Mouse (Mus musculus) urinary bladder, postnatal 14 days (tissue): ENCODE measurements around the gene Ubap2.
A peak's percentile ranks its signal among the peaks of the same experiment; 100 is the strongest.

Source experiments
- DNase-seq: peaks from one replicate; pipeline ENCODE4 v3.0.0; 2021; ENCODE audit warnings: low spot score

The Ubap2 gene

DNA sequence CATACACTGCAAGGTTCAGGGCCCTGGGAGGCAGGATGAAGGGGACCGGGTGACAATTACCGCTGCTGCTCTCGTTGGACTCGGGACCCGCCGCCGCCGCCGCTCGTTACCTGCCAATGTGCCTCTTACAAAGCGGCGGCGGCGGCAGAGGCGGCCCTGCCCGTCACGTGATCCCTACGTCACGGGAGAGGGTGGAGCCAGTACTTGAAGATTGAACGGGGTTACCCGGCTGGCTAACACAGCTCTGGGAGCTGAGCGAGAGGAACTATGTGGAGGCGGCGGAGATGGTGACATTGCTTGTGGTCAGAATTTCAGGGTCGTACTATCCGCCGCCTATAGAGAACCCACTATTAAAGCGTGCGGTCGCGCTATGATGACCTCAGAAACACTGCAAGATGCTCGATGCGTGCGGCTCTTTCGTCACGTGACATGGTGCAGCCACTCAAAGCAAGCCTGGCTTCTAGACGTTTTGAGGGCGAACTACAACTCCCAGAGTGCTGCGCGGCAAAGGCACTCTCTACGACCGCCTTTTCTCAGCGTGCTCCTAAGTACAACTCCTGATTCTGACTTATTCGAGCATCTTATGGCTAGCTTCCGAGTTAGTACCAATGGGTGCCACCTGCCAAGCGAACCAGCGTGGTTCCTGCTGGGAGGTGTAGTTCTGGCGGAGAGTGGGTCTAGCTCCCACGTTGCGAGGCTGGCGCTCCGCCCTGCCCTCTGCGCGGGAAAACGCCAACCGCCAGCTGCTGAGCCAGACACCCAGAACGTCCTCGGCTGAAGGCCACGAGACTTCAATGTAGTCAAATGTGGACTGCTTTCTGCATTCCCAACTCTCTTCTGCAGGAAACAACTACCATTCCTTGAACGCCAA, at the start of gene Ubap2:
Gene Ubap2 (minus strand): TSS at position 165 of the 871 bp plus-strand sequence.
- peak; percentile 96 for DNase-seq

DNA sequence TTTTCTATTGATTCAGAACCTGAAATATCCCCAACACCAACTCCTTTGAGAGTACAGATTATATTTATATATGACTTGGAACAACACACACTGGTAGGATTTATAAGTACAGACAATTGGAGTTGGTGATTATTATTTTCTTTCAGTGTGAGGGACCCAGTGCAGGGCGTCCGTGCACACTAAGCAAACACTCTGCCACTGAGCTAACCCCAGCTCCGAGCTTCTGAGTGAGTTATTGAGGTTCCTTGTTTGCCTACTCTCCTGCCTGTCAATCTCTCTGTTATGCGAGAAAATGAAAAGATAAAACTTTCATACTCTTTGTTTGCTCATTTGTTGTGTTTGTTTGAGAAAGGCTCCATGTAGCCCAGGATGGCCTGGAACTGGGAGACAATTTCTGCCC, 46.0 kb upstream of the Ubap2 start:
- no peak for DNase-seq

DNA sequence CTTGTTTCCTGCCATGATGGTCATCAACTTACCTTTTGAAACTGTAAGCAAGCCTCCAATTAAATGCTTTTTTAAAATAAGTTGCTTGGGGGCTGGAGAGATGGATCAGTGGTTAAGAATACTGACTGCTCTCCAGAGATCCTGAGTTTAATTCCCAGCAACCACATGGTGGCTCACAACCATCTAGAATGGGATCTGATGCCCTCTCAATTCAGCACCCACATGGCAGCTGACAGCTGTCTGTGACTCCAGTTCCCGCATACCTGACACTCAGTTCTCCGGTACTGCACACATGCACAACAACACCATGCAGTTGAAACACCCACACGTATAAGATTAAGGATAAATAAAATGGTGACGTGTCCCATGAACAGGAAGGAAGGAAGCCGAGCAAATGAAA, 43.3 kb upstream of the Ubap2 start:
- DNase-seq = no peak

DNA sequence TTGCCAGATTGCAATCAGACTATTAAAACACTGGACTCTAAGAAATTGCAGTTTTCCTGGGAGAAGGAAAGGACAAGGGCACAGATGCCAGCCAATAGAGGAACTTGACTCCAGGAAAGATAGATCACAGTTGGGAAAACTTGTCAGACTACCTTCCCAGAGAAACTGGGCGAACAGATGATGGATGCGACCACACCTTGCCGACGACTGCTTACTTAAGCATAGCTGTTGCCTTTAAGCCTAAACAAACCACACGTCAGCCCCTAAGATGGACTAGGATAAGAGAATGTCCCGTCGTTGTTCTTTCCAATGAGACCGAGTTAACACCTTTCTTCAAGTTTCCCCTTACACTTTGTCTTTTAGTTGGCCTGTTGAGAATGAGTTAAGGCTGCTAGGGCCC, 40.2 kb upstream of the Ubap2 start:
- peak; percentile 22 for DNase-seq

DNA sequence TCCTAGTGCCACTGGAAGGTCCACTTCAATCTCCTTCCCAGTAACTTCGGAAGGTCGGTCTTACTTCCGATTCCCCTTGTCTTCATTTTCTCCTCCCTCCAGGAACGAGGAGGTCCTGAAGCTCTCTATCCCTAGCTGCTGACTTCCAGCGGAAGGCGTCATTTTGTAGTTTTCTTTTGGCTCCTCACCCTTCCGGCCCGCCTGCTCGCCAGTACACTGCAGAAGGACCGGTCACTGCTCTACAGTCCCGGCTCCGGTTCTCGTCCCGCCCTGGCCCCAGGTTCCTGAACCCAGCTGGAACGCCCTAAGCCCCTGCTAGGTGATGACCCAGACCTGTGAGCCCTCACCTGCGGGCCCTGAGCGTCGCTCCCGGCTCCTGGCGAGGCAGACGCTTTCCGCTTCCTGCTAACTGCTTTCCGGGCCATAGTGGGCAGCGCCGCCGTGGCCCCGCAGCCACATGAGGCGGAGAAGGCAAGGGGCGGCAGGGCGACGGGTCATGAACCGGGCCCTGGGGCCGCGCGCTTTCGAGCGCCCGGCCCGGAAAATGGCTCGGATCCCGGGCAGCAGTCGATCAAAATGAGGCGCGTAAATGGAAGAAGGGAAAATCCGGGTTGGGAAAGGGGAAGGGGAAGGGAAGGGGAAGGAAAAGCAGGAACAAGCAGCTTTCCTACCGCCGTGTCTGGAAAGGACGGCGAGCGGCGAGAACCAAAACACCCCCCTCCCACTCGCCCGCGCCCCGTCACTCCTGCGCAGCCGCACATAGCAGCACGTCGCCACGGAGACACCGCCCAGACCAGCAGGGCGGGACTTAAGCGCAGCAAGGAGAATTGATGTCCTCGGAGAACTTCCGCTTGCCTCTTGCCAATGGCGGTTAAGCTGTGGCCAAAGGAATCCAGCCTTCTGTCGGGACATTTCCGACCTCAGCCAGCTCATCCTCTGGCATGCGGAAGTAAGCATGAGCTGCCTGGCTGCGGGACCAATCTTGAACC, 39.5 kb upstream of the Ubap2 start, which contains the start of gene Dcaf12:
Gene Dcaf12 (minus strand): TSS at position 749 of the 989 bp plus-strand sequence.
- DNase-seq = peak; percentile 96

DNA sequence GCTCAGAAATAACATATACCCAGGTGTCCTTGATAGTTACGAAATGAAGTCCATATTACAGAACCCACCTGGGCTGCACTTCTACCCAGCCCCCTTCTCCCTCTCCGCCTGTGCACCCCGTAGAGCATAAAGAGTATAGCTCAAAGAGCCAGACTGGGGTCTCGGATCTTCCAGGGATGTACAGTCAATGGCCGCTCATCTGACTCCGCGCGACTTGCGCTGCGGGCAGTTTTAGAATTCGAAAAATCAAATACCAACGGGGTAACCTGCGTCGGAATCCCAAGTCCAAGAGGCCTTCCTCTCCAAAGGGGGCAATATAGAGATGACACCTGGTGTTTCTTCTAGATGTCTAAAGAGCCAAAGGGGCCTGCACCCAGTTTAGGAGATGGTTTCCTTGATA, 38.8 kb upstream of the Ubap2 start:
- DNase-seq = no peak

DNA sequence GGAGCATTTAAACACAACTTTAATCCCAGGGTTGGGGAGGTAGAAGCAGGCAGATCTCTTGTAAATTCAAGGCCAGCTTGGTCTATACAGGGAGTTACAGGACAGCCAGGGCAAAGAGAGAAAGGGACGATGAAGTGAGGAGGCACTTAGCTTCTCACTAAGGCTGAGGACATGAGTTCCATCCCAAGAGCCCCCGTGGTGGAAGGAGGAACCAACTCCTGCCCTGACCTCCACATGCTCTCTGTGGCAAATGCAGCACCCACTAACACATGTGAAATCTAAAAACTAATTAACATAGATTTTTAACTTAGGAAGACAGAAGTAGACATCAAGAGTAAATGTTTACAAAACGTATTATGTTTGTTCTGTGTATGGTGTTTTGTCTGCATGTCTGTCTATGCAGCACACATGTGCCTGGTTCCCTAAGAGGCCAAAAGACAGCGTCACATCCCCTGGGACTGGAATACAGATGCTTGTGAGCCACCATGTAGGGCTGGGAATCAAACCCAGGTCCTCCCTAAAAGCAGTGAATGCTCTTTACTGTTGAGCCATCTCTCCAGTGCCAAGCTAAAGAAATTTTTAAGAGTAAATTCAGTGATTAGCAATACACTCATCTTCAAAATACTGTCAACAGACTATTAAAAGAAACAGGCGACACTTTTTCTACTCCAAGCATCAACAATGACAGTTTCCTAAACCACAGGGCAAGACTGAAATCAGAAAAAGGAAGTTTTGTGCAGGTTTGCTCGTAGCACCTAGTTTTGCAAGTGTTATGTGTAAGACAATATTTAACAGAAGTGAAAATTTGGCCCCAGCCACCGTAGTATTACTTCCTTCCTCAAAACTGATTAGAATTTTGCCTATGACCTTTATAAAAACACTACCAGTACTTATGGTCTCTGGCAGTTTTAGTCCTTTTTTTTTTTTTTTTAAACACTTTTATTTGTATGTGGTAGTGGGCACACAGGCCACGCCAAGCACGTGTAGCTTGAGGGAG, 35.9 kb upstream of the Ubap2 start:
- no peak for DNase-seq

DNA sequence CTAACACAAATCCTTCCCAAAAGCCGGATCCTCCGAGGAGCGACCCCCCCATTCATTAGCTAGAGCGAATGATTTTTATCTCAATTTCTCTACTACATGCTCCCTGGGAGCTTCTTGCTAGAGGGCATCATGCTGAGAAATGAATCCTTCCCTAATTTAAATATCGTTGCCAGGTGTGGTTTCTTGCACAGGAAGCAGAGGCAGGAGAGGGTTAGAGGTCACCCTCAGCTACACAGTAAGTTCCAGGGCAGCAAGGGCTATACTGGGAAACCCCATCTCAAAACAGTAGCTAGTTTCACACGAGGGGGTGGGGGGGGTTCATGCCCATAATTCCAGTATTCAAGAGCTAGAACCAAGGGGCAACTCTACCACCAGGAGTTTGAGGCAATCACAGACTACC, 32.5 kb upstream of the Ubap2 start:
- DNase-seq = no peak

DNA sequence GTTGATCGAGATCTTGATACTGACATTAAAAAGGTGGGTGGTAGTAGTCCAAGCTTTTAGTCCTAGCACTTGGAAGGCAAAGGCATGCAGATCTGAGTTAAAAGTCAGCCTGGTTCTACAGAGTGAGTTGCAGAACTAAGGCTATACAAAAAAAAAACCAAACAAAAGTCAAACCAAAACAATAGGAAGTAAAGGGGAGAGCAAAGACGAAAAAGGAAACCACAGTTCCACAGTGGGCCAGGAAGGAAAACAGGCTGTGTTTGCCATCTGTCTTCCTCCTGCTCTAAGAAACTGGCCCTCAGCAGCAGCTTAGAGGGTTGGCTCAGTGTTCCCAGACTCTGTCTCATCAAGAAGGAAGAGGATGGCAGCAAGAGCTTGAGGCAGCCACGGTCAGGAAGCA, 29.4 kb upstream of the Ubap2 start:
- DNase-seq = no peak

DNA sequence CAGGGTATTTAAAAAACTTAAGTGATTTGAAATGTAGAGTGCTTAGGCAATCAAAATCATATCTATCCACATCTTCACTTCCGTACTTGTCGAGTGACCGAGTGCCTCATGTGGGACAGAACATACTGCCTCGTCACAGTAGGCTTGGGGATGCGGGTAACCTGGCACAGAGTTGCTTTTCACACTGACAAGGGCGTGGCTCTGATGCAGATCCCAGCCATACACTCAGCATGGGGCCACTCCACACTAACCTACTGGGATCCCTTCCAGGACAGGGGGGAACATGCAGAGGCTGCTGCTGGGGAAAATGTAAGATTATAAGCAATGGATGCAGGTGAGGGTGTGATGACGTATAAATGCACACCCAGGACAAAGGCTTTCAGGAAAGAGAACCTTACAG, 28.7 kb upstream of the Ubap2 start:
- DNase-seq = no peak

DNA sequence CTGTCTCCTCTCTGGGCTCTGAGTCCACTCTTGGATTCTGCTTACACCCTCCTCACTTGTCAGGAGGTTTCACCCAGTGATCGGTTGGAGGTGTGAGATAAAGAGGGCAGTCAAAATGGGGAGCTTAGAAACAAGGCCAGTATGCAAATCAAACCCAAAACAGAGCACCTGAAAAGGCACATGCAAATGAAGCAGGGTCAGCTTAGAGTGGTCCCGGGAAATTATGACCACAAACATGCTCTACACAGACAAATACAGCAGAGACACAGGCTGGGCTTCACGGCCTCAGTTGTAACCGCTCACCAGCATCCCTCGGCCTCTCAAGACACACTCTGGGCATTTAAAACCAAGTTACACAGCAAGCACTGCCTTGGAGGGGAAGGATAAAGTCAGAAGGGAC, 24.0 kb upstream of the Ubap2 start:
- no peak for DNase-seq

DNA sequence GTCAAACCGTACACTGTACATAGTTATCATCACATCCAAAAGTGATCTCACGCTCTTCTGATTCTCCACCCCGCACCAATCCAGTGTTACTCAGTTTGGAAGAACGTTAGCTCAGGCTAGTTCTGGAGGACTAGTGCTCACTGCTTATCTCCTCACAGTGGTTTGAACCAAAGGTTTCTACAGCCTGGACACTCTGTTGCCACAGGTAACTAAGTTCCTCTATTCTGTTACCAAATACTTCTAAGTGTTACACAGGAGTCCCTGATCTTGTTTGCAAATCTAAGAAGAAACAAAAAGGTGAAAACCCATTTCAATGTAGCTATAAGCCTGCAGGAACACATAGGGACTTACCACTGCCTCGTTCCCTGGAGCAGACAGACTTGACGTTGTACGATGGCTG, 21.0 kb upstream of the Ubap2 start:
- no peak for DNase-seq

DNA sequence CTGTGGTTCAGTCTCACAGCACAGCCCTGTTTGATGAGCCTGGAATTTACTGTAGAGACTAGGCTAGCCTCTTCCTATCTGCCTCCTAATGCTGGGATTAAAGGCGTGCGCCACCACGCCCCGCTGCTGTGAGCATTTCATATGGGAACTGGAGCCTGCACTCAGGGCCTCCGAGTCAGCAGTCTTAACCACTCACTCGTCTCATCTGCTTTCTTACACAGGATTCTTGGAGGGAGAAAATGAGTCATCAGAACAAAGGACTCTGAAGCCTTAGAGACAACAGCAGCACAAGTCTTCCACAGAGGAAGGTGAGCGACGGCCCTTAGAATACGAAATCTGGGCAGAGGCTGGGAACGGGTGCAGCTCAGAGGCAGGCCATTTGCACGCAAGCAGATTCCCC, 20.6 kb upstream of the Ubap2 start:
- no peak for DNase-seq

DNA sequence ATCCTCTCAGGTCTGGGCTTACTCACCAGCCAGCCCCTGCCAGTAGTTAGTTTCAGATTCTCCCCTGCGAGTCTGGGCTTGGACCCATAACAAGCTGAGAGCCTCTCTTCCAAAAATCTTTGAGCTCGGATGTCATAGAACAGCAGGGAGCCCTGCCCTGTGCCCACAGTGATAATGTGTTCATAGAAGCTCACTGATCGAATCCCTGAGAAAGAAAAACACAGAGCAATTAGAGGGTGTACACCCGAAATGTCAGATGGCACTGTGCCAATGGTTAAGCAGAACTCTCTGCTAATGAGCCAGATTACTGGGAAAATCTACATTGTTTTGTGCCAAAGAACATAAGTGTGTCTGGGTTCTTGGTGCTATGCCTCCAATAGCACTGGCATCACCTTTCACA, 19.0 kb upstream of the Ubap2 start:
- no peak for DNase-seq

DNA sequence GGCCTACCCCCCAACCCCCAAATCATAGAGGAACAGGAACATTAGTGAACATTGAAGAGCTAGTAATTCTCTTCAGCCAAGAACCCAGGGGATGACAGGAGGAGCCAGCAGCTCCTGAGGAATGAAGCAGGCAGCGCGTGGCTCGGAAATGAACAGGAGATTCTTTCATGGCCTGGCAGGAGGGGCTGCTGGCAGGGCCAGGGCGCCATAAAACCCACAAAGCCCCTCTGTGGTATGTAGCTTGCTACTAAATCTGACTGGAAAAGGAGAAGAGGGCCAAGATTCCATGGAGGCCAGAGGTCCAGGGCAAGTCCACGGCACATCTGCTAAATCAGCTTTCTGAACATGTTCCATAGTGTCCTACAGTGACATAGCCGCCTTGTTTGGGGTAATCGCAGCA, 14.9 kb upstream of the Ubap2 start:
- DNase-seq = no peak

DNA sequence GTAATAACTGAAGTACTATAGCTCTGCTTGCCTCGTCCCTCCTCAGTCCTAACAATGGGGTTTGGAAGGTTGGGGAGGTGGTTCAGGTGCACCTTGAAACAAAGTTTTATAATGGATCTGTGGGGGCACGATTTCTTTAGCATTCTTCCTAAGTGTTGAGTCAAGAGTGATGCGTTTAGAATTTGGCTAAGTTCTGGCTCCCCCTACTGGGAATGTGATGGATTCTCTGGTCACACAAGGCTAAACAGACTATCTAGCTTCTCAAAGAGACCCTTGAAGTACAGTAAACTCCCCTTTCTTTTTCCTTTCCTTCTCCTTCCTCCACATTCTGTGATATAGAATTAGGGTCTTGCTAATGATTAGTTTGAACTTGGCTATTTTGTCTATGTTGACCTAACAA, 11.5 kb upstream of the Ubap2 start:
- DNase-seq = peak; percentile 16

DNA sequence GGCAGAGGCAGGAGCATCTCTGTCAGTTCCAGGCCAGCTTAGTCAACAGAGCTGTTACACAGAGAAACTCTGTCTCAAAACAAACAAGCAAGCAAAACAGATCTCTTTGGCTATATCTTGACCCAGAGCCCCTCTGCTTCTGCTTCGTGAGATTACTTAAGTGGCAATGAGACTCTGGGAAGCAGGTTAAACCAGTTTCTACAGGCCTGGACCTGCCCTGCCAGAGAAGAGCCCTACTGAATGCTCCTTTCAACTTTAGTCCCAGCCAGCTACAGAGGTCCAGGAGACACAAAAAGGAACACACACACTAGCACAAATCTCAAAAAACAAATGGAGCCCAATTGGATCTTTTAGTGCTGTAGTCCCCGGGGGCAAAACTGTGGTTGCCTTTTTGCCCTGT, 9.1 kb upstream of the Ubap2 start:
- DNase-seq = peak; percentile 81

DNA sequence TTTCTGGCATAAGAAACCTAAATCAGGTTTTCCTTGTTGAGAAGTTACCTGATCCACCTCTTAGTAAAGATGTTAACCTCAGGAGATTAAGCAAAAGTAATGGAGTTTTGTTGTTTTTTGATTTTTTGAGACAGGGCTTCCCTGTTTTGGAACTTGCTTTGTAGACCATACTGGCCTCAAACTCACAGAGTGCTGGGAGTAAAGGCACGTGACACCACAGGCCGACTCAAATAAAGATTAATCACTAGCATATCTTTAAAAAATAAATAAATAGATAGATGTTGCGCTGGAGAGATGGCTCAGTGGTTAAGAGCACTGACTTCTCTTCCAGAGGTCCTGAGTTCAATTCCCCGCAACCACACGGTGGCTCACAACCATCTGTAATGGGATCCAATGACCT, 983 bp upstream of the Ubap2 start:
- no peak for DNase-seq

DNA sequence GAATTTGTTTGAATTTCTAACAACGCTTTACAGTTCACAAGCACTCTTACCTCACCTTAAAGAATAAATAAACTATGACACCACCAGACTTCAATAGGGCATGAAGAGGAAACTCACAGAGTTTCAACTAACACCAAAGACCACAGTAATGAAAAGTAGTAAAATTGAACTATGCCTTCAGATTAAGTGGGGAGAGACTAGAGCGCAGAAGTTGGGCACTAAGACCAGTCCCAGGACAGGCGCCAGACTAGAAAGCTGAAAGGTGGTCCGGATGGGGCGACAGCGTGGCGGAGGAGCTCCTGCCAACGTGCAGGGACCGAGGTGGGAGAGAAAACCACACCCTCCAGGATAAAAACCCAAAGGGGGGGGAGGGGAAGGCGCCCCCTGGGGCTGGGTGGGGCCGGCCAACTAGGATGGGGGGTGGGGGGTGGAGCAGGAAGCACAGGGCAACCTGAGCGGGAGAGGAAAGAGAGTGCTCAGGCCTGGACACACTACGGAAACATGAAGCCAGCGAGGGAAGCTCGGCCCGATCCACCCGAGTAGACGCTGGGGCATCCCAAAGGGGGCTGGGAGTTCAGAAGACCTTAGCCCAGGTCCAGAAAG, 466 bp downstream of the Ubap2 start:
- no peak for DNase-seq

DNA sequence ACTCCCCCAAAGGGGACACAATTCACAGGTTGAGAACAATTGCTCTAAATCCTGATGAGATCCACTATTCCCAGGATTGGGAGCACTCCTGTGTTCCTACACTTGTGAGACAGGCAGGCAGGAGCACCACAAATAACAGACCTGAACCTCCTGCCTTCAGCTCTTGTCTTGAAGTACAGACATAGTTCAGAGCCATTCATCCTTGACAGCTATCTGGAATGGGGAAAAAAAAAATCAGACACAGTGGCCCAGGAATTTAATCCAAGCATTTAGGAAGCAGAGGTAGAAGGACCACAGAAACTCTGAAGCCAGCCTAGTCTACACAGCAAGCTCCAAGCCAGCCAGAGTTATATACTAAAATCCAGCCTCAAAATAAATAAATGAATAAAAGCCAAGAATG, 6.8 kb downstream of the Ubap2 start:
- DNase-seq = no peak

DNA sequence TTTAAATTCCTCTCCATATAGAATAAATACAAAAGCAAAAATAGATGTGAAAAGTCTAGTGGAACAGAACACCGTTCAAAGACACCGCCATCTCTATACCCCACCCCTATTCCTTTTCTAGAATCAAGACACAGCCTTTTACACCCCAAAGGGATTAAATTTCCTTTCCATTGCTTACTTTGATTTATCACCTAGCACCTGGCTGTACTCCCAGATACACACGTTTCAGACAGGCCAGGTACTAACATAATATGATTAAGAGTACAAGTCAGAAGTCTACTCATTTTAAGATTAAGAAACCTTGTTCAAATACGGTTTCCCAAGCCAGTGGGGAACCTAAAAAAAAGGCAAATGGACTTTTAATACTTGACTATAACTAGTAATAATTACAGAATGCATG, 8.6 kb downstream of the Ubap2 start:
- no peak for DNase-seq
